Mouse (Mus musculus) embryonic fibroblast, embryonic 13.5 days (primary cell): ENCODE results near the gene Dcakd.

Source experiments
- CTCF ChIP-seq: IDR thresholded peaks from 2 replicates; pipeline ENCODE4 v1.5.1; 2011; ENCODE audit warnings: mild to moderate bottlenecking, control low read depth, low read length, moderate library complexity, borderline replicate concordance; ENCODE audit not compliant: insufficient read depth
- POLR2A ChIP-seq: IDR thresholded peaks from 2 replicates; pipeline ENCODE4 v1.6.1; 2011; ENCODE audit warnings: low read depth, mild to moderate bottlenecking, control low read depth, low read length, moderate library complexity

GRCm38 (mm10) chr11:103074796-103075323 is 46.7 kb upstream of the Dcakd start:
- TF ChIP-seq CTCF (no peak), POLR2A (no peak)
